Mouse (Mus musculus): ENCODE measurements around the gene Gm2663. TPM values are rescaled to one million over a fixed set of nuclear protein-coding genes. Genes with fewer than 3 reads are reported as not detected.

Gene Gm2663
- total RNA-seq (2023), result not detected

GRCm38 (mm10) chr6:40999379-40999778 is at the start of gene Gm2663:
Gene Gm2663 (minus strand): TSS chr6:40999479.

GRCm38 (mm10) chr6:41035409-41035808 is 36.1 kb upstream of the Gm2663 start, which contains the start of gene 2210010C04Rik:
Gene 2210010C04Rik (minus strand): TSS chr6:41035509.

GRCm38 (mm10) chr6:40964454-40964853 is 34.8 kb downstream of the Gm2663 start, which contains the start of gene 1810009J06Rik:
Gene 1810009J06Rik (plus strand): TSS chr6:40964754.

GRCm38 (mm10) chr6:40951770-40952169 is 47.5 kb downstream of the Gm2663 start, which contains the start of gene Gm4744:
Gene Gm4744 (minus strand): TSS chr6:40951870.

Other genes starting within 250 kb of the Gm2663 start
- not detected for gene Moxd2, start 112.0 kb downstream of the Gm2663 start, total RNA-seq (2023)
- not detected for gene Prss58, start 99.1 kb downstream of the Gm2663 start, total RNA-seq (2023)
- not detected for gene 1700074P13Rik, start 58.9 kb downstream of the Gm2663 start, total RNA-seq (2023)
- gene Gm4744, start 47.6 kb downstream of the Gm2663 start, total RNA-seq (2023), result not detected
- not detected for gene 1810009J06Rik, start 34.7 kb downstream of the Gm2663 start, total RNA-seq (2023)
- not detected for gene 2210010C04Rik, start 36.0 kb upstream of the Gm2663 start, total RNA-seq (2023)